Comparison of ENCODE assay signal across 9 mouse cellular contexts in the genomic region with DNA sequence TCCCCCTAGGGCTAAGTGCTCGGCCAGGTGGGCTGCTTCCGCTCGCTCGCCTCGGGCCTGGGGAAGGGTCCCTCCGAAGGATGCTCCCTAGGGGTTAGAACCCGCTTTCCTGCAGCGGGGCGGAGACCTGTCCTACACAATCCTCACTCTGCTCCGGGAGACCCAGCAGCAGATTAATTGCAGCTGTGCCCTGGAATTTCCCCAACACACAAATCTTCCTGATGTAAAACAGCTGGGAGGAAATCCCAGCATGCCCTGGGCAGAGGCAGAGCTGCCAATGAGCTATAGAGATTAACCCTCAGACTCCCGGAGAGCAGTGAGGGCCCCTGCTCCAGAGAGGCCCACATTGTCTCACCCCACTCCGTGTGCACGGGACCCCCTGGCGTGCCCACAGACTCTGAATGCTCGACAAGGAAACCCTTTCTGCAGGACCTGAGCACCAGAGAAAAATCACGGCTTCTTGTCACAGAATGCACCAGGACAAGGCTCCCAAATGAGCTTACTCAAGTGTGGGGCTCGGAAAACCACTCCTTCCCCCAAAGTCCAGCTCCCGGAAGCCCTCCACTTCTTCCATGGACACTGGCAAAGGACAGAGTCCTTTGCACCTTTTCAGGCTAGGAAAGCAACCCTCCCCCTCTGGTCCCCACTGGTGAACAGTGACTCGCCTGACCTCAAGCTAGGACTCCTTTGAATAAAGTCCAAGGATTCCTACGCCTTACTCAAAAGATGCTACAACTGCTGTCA. TPM values are rescaled to one million over a fixed set of nuclear protein-coding genes. Genes with fewer than 3 reads are reported as not detected.
DNase-seq lines count a peak whose midpoint lies in the region; ATAC-seq and TF ChIP-seq lines count a peak whose summit lies in the region.
"Had no signal": no experiment of that assay in that cellular context is flagged by ENCODE, and none has a peak within 500 bp of the region (broad histone marks: within the 10 kb centered on the region; RNA-seq: fewer than 3 reads in every experiment).

No protein-coding gene starts in this region.

- peak; percentile 53; the same call in 1 of the 2 replicates for ATAC-seq in forebrain, embryonic 12.5 days (ENCODE audit: low FRiP score)

- peak overlapping the region; percentile 19 for H3K4me3 ChIP-seq in forebrain, embryonic 12.5 days (replicated peaks)
- H3K4me3 ChIP-seq in midbrain, embryonic 10.5 days: peak overlapping the region; percentile 37
- no peak overlapping the region for H3K4me3 ChIP-seq in cerebellum, adult 2 months (replicated peaks; ENCODE audit: insufficient read depth, low read depth, low read length)

- TF ChIP-seq POLR2A in cerebellum, adult 2 months (IDR thresholded peaks at IDR 0.05; ENCODE audit: borderline replicate concordance, insufficient read depth, low read length): no peak

- WGBS in forebrain, embryonic 12.5 days: 43% methylated on average over 20 of the region's 20 CpGs
- WGBS in midbrain, embryonic 10.5 days: 40% methylated on average over 20 of the region's 20 CpGs
- WGBS in cerebellum, adult 2 months: 42% methylated on average over 20 of the region's 20 CpGs

- H3K9me3 ChIP-seq in forebrain, embryonic 12.5 days: no peaks in the 10 kb centered on the region
- no peaks in the 10 kb centered on the region for H3K9me3 ChIP-seq in midbrain, embryonic 10.5 days (replicated peaks)

- 0 out of 2 replicates have a peak overlapping the region, but pooled peaks have one; percentile 29 for H3K9ac ChIP-seq in forebrain, embryonic 12.5 days
- H3K9ac ChIP-seq: liver, embryonic 14.5 days had no signal

- H3K27me3 ChIP-seq in forebrain, embryonic 12.5 days: no peaks in the 10 kb centered on the region
- H3K27me3 ChIP-seq in midbrain, embryonic 10.5 days (ENCODE audit: low read depth, poor library complexity, severe bottlenecking): no peaks in the 10 kb centered on the region
- H3K27me3 ChIP-seq in cerebellum, adult 2 months (ENCODE audit: control insufficient read depth, insufficient read depth, low read length): no peaks in the 10 kb centered on the region

- peak overlapping the region; percentile 36 for H3K4me2 ChIP-seq in forebrain, embryonic 12.5 days

- peak; percentile 17 to 23 for DNase-seq in spleen, postnatal 36 days (ENCODE audit: low spot score in 2 of 2)
- no peak for DNase-seq in spleen, postnatal 4 days (ENCODE audit: low spot score in 2 of 2)
- peak; percentile 73 to 82 for DNase-seq in heart, postnatal 14 days
- DNase-seq in kidney, postnatal 25 days: peak; percentile 82 to 86
- DNase-seq in midbrain, embryonic 10.5 days (ENCODE audit: low spot score): peak; percentile 57
- peak; percentile 45 for DNase-seq in testis, postnatal 14 days (ENCODE audit: low spot score)
- no peak for DNase-seq in cerebellum, adult 2 months

- peaks cover 33% of the 10 kb centered on the region for H3K4me1 ChIP-seq in forebrain, embryonic 12.5 days
- peaks cover 35% of the 10 kb centered on the region for H3K4me1 ChIP-seq in midbrain, embryonic 10.5 days
- H3K4me1 ChIP-seq in cerebellum, adult 2 months (ENCODE audit: control insufficient read depth, insufficient read depth, low read length): no peaks in the 10 kb centered on the region; the same call in 1 of the 2 replicates

- H3K36me3 ChIP-seq in forebrain, embryonic 12.5 days (replicated peaks): no peaks in the 10 kb centered on the region
- H3K36me3 ChIP-seq in midbrain, embryonic 10.5 days: no peaks in the 10 kb centered on the region

- intact Hi-C loops in heart, postnatal 14 days (cut with DNase I): loop anchor here (10.0 kb wide), 1 partner anchor 569 kb away; a partner anchor contains a TSS

- no peak for TF ChIP-seq CTCF in cerebellum, adult 2 months (IDR thresholded peaks at IDR 0.05; ENCODE audit: borderline replicate concordance, insufficient read depth, low read depth, low read length)

- H3K27ac ChIP-seq in forebrain, embryonic 12.5 days: peak overlapping the region; percentile 65
- H3K27ac ChIP-seq in midbrain, embryonic 10.5 days (replicated peaks): peak overlapping the region; percentile 70
- H3K27ac ChIP-seq in cerebellum, adult 2 months (ENCODE audit: insufficient read depth, low read length): no peak overlapping the region
- H3K27ac ChIP-seq: liver, embryonic 14.5 days had no signal

RNA-seq across cellular contexts. Expression of a gene that starts 38.7 kb away (rescaled TPM):
- polyA plus RNA-seq in forebrain, embryonic 12.5 days (2016; fragmentation: Nextera tagmentation; extraction: Ambion mirVana): 31.0 and 32.1 TPM in 2 replicates
- 10 to 100 TPM; 46.4 to 47.6 TPM for total RNA-seq in heart, postnatal 14 days (2021)
- 33.3 and 35.4 TPM in 2 replicates for polyA plus RNA-seq in midbrain, embryonic 10.5 days (2016; fragmentation: Nextera tagmentation; extraction: Ambion mirVana)
- polyA plus RNA-seq in cerebellum, adult 2 months (2012; rRNA removed): 96.1 and 96.8 TPM in 2 replicates

RNA-seq across cellular contexts. Expression of a gene that starts 57.2 kb away (rescaled TPM):
- polyA plus RNA-seq in forebrain, embryonic 12.5 days (2016; fragmentation: Nextera tagmentation; extraction: Ambion mirVana): 4.6 and 5.3 TPM in 2 replicates
- total RNA-seq in heart, postnatal 14 days (2021): 100 to 1,000 TPM; 164 to 166 TPM
- 8.2 and 8.4 TPM in 2 replicates for polyA plus RNA-seq in midbrain, embryonic 10.5 days (2016; fragmentation: Nextera tagmentation; extraction: Ambion mirVana)
- polyA plus RNA-seq in cerebellum, adult 2 months (2012; rRNA removed): 13.7 and 15.6 TPM in 2 replicates

RNA-seq across cellular contexts. Expression of a gene that starts 57.3 kb away (rescaled TPM):
- 16.0 and 16.2 TPM in 2 replicates for polyA plus RNA-seq in forebrain, embryonic 12.5 days (2016; fragmentation: Nextera tagmentation; extraction: Ambion mirVana)
- total RNA-seq in heart, postnatal 14 days (2021): 10 to 100 TPM; 16.7 to 19.2 TPM
- 14.2 and 15.5 TPM in 2 replicates for polyA plus RNA-seq in midbrain, embryonic 10.5 days (2016; fragmentation: Nextera tagmentation; extraction: Ambion mirVana)
- 32.5 and 32.7 TPM in 2 replicates for polyA plus RNA-seq in cerebellum, adult 2 months (2012; rRNA removed)

Comparison
In these comparisons a context has a peak if more than half of its experiments do, and no peak if none do; other contexts are left out.
1. DNase-seq: peak in spleen, postnatal 36 days (2 of 2), heart, postnatal 14 days (2 of 2), kidney, postnatal 25 days (2 of 2), midbrain, embryonic 10.5 days (single experiment) and testis, postnatal 14 days (single experiment); none in spleen, postnatal 4 days (0 of 2) and cerebellum, adult 2 months (0 of 2).